Mouse (Mus musculus): Measurements from ENCODE around the gene Rbms3.

The Rbms3 gene

DNA sequence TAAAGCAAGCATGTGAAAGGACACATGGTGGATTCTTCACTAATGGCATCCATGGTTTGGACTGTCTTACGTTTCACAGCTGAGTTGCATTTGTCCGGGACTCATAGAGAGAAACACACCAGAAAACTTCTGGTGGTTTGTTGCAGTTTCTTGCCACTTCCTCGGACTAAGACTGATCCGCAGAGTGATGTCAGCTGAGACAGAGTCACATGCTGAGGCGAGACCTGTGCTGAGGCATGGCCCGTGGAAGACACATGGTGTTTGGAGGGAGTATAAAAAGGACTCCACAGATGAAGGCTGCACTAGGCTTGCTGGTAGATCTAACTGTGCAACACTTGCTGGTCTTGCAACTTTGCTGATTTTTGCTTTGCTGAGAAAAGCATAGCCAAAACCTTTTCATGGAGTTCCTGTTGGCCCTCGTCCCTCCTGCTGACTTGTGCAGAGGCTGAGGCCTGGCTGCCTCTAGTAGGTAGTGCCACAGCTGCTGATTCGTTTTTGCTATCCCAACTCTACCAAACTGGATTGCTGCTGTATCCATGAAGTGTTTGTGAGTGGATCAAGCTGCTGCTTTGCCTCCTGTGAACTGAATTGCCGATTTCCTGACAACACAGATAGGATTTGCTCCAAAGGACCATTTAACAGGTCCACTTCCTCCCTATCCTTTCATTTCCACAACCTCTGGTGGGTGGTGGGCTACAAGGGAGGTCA, 742.6 kb downstream of the Rbms3 start:
- no peak for DNase-seq (ENCODE audit: low spot score)

DNA sequence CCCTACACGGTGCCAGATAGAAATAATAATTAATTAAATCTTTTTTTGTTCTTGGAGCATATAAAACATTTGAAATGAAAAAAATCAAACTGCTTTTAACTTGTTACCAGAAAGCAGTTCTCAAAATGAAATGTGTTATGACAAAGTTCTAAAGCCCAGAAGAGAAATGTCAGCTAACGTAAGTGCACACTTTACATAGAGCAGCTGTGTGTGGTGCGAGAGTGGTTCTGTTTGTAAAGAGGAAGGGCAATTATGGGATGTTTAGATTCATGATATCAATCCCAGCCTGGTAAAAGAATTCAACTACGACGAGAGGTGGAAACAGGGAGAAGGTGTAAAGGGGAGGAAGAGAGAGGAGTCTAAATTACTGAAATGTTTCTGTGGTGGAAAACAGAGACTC, 744.1 kb downstream of the Rbms3 start:
- no peak for DNase-seq (ENCODE audit: low spot score)

DNA sequence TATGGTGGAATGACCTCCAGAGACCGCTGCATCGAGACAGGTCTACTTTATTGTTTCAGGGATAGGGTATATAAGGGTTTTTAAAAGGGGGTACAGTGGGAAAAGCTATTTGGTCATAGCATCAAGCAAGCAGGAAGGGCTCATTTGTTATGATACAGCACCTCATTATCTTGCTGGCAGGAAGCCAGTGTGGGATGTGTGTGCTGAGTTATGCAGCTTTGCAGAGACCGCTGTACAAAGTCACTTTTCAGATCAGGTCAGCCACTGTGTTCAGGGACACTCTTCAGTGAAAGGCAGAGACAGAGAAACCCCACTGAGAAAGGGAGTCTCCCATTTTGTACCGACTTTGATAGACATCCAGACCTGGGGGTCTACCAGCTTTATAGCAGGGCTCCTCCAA, 749.2 kb downstream of the Rbms3 start:
- no peak for DNase-seq (ENCODE audit: low spot score)

DNA sequence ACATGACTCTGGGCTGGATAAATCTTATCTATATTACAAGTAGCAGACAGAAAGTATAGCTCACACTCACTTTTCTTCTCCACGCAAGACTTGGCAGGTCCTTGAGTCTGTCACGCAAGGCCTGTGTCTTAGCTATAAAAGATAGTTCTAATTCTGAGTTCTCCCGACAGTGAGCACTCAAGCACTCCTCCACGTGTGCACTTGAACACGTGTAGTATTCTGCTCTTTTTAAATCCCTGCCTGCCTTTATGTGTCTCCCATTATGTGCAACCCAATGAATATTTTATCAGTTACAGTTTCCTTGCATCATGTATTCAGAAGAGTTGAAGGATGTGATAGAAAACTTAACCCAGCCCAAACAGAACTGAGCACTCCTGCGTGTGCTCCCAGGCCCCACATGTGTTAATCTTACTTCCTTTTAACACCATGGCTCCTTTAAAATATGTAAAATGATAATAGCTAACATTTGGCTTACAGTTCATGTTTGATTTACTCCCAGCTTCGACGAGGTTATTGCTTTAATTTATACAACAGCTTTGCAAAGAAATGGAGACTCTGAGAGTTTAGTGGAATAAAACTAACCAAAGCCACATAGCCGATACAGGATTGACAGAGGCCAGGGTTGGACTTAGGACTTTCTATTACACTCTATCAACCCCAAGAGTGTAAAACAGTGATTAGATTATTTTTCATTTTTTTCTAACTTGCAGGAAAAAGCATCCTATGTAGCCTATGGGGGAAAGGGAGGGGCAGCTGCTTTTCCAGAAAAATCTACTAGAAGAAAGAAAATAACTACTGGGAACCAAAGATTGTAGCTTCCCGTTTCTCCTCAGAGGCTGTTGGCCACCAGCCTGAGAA, 749.9 kb downstream of the Rbms3 start:
- no peak for DNase-seq (ENCODE audit: low spot score)

DNA sequence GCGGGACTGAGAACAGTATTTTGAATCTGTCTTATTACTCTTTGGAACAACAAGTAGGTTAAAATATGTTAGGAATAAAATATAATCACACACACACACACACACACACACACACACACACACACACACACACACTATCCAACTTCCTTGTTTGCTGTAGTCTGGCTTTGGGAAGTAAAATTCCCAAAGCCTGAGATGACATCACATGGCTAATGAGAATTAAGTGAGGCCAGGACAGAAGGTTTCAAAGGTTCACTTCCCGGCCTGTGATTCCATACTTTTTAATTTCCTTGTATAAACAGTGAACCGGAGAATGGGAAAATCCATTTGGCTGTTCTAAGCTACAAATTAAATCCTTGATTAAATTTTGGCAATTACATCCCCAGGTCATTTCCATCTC, 752.9 kb downstream of the Rbms3 start:
- DNase-seq (ENCODE audit: low spot score): no peak

DNA sequence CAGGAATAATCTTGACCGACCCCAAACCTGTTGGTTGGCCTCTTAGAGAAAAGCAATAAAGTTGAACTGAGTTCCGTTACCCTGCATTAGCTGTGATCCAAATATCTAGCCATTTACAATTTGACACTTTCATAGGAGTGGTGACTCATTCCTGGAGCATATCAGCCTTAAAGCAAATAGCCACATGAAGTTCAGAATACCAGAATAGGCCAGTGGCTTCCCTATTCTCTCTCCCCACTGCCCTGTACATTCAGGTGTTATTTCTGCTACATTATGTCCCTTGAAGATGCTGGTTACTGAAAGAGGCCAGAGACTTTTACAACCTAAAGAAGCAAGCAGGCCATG, 755.8 kb downstream of the Rbms3 start:
- no peak for DNase-seq (ENCODE audit: low spot score)

DNA sequence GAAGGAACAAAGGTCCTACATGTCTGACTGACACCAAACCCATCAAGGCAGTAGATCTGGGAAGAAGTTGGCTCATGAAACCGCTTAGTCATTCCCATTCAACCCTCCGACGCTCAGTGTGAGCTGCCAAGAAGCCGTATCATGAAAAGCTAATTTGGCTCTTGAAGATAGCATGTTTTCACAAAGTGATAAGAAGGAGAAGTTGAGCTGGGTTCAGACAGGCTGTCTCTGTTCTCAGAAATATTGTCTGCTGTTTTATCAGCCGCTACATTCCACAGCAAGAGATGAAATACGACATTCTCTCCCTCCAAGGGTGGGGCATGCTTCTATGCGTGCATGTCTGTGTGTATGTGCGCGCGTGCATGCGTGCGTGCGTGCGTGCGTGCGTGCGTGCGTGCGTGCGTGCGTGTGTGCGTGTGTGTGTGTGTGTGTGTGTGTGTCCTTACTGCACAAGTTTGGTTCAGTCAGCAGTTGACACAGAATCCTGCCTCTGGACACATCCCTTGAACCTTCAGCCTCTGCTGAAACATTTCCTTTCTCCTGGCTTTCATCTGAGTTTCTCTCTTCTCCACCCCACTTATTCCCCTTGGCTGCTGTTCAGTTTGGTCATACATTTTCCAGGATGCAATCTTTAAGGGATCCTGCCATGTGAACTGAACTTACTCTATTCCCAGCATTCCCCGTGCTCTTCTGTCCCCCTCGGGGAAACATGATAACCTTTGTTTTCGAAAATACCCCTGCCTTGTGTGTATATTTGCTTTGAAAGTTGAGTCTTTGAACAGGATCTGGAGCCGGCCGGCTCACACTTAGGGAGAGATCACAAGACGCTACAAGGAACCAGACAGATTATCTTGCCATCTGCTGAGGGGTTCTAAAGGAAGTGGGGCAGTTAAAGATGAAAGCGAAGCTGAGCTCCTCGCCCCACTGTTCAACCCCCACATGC, 756.4 kb downstream of the Rbms3 start:
- peak; percentile 64 for DNase-seq (ENCODE audit: low spot score)

DNA sequence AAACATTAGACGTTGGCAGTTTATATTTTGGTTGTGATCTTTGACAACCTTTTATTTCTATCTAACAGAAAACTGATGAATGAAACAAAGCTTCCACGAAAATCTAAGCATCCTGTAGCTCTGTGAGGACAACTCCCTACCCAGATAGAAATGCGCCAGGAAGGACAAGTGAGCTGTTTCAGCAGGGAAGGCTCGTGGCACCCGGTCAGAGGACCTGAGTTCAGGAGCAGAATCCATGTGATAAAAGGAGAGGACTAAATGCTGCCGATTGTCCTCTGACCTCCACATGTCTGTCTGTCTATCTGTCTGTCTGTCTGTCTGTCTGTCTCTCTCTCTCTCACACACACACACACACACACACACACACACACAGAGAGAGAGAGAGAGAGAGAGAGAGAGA, 757.4 kb downstream of the Rbms3 start:
- no peak for DNase-seq (ENCODE audit: low spot score)

DNA sequence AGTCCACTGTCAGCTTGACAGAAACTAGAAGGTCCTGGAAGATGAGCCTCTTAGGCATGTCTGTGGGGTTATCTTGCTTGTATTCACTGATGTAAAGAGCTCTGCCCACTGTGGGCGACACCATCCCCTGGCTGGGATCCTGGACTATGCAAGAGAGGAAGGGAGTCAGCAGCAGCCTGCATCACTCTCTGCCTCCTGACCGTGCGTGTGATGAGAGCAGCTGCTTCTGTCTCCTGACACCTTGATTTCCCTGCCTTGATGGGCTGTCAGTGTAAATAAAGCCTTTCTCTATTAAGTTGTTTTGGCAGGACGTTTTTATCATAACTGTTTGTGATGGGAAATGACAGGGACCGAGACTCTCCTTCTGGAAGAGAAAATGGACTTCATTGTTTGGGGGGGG, 758.1 kb downstream of the Rbms3 start:
- DNase-seq (ENCODE audit: low spot score): no peak

DNA sequence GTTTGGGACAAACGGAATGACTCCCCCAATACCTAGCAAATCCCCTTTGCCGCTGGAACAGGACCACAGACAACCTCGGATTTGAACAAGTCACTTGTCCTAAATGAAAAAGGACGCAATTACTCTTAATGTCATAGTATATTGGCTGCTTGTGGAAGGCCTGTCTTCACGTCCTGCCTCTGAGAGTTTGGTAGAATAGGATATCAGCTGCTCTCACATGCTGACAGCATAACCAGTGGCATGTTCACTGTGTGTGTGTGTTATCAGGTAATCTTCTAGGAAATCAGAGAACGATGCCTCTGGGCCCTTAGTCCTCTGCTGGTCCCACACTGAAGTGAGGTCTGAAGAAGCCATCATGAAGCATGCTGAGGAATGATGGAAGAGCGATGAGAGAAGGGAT, 763.7 kb downstream of the Rbms3 start:
- DNase-seq (ENCODE audit: low spot score): no peak

DNA sequence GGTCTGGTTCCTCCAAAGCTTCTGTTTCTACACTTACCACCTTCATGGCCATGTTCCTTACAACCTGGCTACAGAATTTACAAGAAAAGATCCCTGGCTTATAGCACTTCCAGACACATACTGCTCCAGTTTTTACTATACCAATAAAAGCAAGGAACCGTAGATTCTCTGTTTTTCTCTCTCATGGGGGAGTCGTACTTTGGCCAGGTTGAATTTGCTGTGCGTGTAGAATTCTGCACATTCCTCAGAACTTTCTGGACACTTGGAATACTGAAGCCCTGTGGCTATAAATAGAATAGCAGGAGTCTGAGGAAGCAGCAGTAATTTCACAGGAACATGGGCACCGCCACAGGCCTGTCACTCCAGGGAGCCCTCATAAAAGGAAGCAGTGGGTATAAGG, 766.1 kb downstream of the Rbms3 start:
- DNase-seq (ENCODE audit: low spot score): no peak

DNA sequence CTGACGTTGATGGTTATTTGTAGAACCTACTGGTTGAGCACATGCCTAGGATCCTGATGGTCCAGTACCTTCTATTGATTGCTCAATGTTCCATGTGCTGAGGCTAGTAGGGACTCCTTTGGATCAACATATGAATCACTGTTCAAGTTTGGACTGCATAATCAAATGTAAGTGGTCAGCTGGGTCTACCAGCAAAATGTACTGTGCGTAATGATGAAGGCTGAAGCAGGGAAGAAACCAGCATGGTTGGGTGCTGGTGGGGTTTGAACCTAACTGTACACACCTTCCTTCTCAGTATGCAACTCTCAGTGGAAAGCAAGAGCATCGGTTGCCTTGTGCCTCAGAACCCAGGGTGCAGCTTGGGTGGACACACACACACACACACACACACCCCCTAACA, 767.4 kb downstream of the Rbms3 start:
- no peak for DNase-seq (ENCODE audit: low spot score)

DNA sequence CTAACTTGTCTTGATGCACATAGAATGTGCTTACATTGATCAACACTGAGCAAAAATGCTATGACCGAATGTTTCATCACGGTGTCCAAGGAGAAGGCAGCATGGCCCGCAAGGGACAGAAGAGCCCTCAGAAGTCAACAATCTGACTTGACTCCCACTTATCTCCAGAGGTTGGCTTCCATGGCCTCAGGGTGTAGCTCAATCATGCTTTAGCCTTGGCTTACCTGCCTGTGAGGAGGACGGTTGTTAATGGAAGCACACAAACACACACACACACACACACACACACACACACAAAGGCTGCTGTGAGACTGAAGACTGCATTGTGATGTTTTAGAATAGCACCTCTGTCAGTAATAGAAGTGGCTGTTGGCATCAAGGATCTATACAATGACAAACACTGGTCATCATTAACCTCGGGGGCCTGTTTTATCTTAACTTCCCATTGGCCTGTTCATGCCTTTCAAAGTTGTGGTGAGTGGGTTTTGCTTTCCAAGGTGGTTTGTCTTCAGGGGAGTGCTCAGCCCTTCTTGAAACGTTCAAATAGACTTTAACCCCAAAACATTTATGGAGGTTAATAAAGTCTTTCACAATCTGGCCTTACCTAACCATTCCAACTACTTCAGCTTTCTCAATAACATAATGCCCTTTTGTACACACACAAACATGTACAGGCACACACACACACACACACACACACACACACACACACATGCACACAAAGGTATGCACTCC, 771.7 kb downstream of the Rbms3 start:
- DNase-seq (ENCODE audit: low spot score): no peak

DNA sequence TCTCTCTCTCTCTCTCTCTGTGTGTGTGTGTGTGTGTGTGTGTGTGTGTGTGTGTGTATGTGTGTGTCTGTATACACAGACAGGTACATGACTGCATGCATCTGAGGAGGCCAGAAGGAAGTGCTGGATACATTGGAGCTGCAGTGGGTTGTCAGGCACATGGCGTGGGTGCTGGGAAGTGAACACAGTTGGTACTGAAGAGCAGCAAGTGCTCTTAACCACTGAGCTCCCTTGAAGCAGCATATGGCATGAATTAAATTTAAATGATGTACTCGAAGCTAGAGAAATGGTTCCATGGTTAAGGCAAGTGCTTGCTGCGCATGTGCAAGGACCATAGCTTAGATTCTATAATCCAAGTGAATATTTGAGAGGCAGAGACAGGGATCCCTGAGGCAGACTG, 772.6 kb downstream of the Rbms3 start:
- DNase-seq (ENCODE audit: low spot score): no peak

DNA sequence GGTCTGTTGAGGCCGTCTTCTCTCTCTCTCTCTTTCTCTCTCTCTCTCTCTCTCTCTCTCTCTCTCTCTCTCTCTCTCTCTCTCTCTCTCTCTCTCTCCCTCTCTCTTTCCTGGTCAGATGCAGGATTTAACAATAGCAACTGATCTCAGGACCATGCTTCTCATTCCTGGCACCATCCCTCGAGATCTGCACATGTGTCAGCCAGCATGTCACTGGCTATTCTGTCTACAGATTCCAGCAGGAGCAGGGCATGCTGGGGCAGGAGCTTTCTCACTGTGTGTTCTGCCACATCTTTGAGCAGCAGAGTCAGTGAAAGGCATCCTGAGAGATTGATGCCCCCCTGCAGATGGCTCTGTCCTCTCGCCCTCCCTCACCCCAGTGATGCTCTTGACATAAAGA, 774.0 kb downstream of the Rbms3 start:
- no peak for DNase-seq (ENCODE audit: low spot score)

DNA sequence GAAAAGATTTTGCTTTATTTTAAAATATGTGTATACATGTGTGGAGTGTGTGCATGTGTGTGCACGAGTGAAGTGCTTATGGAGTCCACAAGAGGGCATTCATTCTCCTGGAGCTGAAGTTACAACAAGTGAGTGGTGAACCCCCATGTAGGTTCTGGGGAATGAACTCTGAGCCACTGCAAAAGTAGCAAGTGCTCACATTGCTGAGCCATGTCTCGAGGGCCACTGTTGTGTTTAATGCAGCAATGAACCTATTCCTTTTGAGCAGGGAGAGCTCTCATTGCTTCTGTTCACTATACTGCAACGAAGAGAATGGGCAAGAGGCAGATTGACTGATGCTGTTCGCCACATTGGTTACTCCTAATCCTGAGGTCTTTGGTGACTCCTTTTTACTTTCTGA, 780.8 kb downstream of the Rbms3 start:
- DNase-seq (ENCODE audit: low spot score): no peak

DNA sequence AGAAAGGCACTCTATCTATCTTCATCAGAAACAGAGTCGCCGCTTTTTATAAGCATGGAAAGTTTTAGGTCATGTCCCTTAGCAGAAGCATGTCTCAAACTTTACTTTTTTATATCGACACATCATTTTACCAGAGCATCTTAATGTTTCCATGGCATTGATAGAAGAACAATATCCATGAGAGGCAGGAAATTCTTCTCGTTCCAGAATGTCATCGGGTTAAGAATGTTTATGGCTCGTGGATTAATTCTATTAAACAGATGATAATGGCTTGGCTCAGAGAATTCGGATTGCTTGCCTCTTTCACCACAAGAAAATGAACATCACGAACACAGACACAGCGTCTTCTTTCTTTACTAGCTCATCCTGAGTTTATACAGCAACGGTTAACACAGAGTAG, 781.5 kb downstream of the Rbms3 start:
- no peak for DNase-seq (ENCODE audit: low spot score)

DNA sequence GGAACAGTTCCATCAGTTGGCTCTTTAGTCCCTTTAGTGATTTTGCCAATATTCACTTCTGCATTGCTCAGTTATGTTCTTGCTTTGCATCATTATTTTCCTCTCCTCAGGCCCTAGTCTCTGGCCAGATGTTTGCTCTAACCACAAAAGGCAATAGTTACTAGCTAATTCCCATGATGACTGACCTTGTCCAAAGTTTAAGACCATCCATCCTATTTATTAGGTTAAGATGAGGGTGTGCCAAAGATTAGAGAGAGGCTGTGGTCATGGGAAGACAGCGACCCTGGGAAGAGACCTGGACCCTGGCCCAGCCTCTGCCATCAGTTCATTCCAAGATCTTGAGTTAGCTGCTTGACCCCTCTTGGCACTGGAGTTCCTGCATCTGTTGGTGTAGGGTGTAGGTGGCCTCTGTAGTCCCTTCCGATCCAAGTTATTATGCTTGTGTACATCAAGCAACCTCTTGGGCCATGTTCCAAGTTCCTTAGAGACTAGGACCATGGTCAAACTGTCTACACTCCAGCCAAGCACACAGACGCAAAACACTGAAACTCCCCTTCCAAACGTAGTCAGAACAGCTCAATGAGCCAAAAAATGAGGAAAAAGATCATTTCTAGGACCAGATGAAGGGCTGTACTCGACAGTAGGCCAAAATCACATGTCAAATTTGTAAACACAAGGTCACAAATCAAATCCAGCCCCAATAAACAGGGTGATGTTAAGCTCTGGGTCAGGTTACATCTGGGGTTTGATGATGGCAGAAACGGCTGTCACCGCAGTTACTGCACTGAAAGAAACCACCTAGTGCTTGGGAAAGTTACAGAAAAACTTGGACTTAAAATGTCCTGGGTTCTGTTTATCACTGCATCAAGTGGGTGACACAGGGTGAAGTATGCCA, 782.2 kb downstream of the Rbms3 start:
- DNase-seq (ENCODE audit: low spot score): peak; percentile 83

DNA sequence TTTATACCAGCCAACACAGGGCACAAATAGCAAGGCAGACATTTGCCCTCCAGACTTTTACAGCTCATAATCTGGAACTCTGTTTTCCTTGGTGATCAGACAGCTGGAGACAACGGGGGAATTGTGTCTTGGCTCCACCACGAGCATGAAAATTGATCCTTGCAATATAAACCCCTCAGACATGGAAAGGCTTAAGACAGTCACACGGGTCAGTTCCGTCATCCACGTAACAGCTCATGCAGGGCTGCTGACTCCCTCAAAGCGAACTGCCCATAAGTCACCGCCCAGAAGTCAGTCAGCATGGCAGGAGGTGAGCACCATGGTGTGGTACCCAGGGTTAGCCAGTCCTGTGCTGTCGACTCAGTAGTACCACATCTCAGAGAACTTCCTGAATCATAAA, 794.8 kb downstream of the Rbms3 start:
- no peak for DNase-seq (ENCODE audit: low spot score)

DNA sequence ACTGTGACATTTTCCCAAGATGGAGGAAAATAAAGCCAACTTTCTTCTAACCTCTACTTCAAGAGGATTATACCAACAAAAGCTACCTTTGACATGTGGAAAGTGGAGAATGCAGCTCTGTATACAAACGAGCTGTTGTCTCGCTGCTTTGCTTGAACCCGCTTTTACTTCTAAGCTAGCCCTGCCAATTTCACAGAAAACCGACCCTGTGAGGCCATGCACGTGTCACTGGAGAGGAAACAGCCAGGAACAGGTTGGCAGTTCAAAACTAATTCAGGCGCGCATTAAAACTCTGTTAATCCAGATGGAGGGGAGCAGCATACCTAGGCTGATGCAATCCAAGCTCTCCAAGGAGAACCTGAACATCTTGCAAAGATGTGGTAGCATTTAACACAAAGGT, 796.0 kb downstream of the Rbms3 start:
- DNase-seq (ENCODE audit: low spot score): no peak

DNA sequence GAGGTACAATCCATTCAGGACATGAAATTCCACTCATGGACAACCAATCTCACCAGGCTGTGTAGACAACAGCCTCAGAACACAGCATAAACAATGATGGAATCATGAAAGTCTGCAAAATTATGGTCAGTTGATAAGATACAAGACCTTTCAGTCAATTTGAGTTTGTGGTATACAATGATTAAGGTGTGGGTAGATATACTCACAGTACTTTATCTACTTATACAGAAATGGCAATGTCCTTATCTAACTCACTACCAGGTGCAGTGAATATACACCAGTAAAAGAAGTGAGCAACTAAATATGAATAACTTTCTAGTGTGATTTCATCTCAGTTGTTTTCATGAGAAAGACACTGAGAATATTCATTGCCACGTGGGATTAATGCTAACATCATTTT, 796.9 kb downstream of the Rbms3 start:
- no peak for DNase-seq (ENCODE audit: low spot score)

All from urinary bladder, postnatal 14 days (tissue).